Mouse (Mus musculus) stomach, postnatal 0 days (tissue): ENCODE results near the gene Misp. TPM values are rescaled to one million over a fixed set of nuclear protein-coding genes. Genes with fewer than 3 reads are reported as not detected.

Source experiments
- ATAC-seq: fragments of 200-750 bp; cut with Nextera tagmentation; 2 replicates; pipeline ENCODE4 v1.8.0; 2017; ENCODE audit not compliant: low FRiP score, low TSS enrichment
- DNase-seq: peaks from one replicate; pipeline ENCODE4 v3.0.0-alpha.2; 2016; ENCODE audit warnings: low spot score
- H3K27ac ChIP-seq: fragments of 300-500 bp; sonication (generic); replicated peaks from 2 replicates; pipeline ENCODE4 v1.5.1; 2014; ENCODE audit warnings: mild to moderate bottlenecking, control low read depth
- H3K27me3 ChIP-seq: fragments of 300-500 bp; sonication (generic); 2 replicates; pipeline ENCODE4 v1.6.1; 2014; ENCODE audit warnings: low read length; ENCODE audit not compliant: control insufficient read depth, insufficient read depth
- H3K36me3 ChIP-seq: fragments of 300-500 bp; sonication (generic); 2 replicates; pipeline ENCODE4 v1.6.1; 2014; ENCODE audit warnings: low read length, mixed read lengths; ENCODE audit not compliant: control insufficient read depth, insufficient read depth
- H3K4me1 ChIP-seq: fragments of 300-500 bp; sonication (generic); replicated peaks from 2 replicates; pipeline ENCODE4 v1.6.1; 2014; ENCODE audit warnings: antibody characterized with exemption; ENCODE audit not compliant: control insufficient read depth, insufficient read depth
- H3K4me2 ChIP-seq: fragments of 300-500 bp; sonication (generic); replicated peaks from 2 replicates; pipeline ENCODE4 v1.6.1; 2014; ENCODE audit warnings: low read depth, mild to moderate bottlenecking, control low read depth, moderate library complexity
- H3K4me3 ChIP-seq: fragments of 300-500 bp; sonication (generic); 2 replicates; pipeline ENCODE4 v1.5.1; 2014; ENCODE audit warnings: low read depth, low read length, control low read depth
- H3K9ac ChIP-seq: fragments of 300-500 bp; sonication (generic); 2 replicates; pipeline ENCODE4 v1.6.1; 2014; ENCODE audit warnings: mild to moderate bottlenecking, low read length, control low read depth, mixed read lengths
- H3K9me3 ChIP-seq: fragments of 300-500 bp; sonication (generic); 2 replicates; pipeline ENCODE4 v1.6.1; 2016; ENCODE audit warnings: low read length; ENCODE audit not compliant: control insufficient read depth
- CTCF ChIP-seq: IDR thresholded peaks from 2 replicates; pipeline ENCODE4 v1.5.1; 2016; ENCODE audit warnings: antibody characterized with exemption, low read depth, mild to moderate bottlenecking, moderate library complexity
- EP300 ChIP-seq: optimal IDR thresholded peaks from 2 replicates; pipeline ENCODE3; 2016; ENCODE audit warnings: antibody characterized with exemption
- WGBS: fragments of 180-500 bp; shearing (Covaris S2); extraction: QIAGEN DNeasy Blood & Tissue Kit; methylation state at CpG from one replicate; pipeline ENCODE4 v1.1.7; 2014; 5-methylcytosine and 5-hydroxymethylcytosine counted together
- polyA plus RNA-seq: library from polyadenylated mRNA; unstranded; fragments of >200 nt; fragmentation: Nextera tagmentation; extraction: Ambion mirVana; gene quantifications from 2 replicates; pipeline ENCODE4 v1.2.1, GENCODE M21; 2015

The Misp gene
- polyA plus RNA-seq, 1 experiment from 2014 or later = 58.0 TPM

GRCm38 (mm10) chr10:79853392-79853791, 32.6 kb downstream of the Misp start:
- H3K36me3 ChIP-seq = peaks cover 4% of the 10 kb centered on the region; the same call in 1 of the 2 replicates
- no peak for TF ChIP-seq CTCF
- TF ChIP-seq EP300 = peak; percentile 62
- under 1% methylated on average over 15 of the region's 15 CpGs for WGBS
- no peaks in the 10 kb centered on the region for H3K9me3 ChIP-seq
- H3K27me3 ChIP-seq = no peaks in the 10 kb centered on the region
- peak overlapping the region; percentile 62 for H3K4me2 ChIP-seq
- H3K9ac ChIP-seq = peak overlapping the region; percentile 67
- ATAC-seq (peak; percentile 53), DNase-seq (peak; percentile 97)
- H3K4me3 ChIP-seq = peak overlapping the region; percentile 41
- peaks cover 28% of the 10 kb centered on the region for H3K4me1 ChIP-seq
- peak overlapping the region; percentile 99 for H3K27ac ChIP-seq

- H3K4me1 ChIP-seq = peaks cover 32% of the 10 kb centered on the region
These were observed 33.3 kb downstream of the Misp start, which contains the start of gene Ptbp1 for GRCm38 (mm10) chr10:79853860-79854795. Ptbp1 (plus strand) TSS chr10:79854427.

DNA sequence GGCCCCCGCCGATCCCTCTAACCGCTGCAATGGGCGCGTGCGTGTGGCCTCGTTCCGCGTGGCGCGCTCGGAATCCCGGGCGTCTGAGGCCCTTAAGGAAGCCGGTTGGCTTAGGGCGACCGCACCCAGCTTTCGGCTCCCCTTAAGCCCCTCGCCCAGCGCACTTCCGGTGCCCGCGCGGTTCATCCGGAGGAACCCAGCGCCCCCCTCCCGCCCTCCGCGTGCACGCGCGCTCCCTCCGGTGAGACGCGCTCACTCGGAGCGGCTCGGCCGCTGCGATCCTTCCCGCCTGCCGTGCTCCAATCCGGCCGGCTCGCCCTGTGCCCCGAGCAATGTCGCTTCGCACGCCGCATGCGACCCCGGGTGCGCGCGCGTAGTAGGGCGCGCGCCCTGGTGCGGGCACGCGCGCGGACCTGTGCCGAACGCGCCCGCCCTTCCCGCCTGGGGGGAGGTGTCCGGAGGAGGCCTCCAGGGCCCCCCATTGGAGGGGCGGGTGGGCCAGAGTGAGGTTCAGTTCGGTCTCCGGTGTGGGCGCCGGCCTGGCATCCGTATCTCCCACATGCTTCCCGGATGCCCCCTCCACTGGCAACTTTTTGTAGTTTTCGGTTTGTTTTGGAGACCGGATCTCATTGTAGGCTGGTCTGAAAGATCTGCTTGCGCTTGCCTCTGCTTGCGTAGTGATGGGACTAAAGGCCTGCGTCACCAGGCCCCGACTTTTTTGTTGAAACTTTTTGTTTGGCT, 34.2 kb downstream of the Misp start:
- H3K36me3 ChIP-seq = peaks cover 13% of the 10 kb centered on the region

More at GRCm38 (mm10) chr10:79853860-79854795, 33.3 kb downstream of the Misp start, which contains the start of gene Ptbp1:
- no peak for TF ChIP-seq CTCF
- TF ChIP-seq EP300 = no peak
- no peaks in the 10 kb centered on the region for H3K9me3 ChIP-seq
- WGBS = under 1% methylated on average over 75 of the region's 75 CpGs
- H3K9ac ChIP-seq = peak within 1 kb of the TSS; percentile 99
- ATAC-seq (peak; percentile 90), DNase-seq (peak; percentile 100)
- H3K4me3 ChIP-seq = peak within 1 kb of the TSS; percentile 94
- peak within 1 kb of the TSS; percentile 92 for H3K4me2 ChIP-seq
- H3K27me3 ChIP-seq = no peaks in the 10 kb centered on the region
- peaks cover 5% of the 10 kb centered on the region for H3K36me3 ChIP-seq
- peak within 1 kb of the TSS; percentile 100 for H3K27ac ChIP-seq

DNA sequence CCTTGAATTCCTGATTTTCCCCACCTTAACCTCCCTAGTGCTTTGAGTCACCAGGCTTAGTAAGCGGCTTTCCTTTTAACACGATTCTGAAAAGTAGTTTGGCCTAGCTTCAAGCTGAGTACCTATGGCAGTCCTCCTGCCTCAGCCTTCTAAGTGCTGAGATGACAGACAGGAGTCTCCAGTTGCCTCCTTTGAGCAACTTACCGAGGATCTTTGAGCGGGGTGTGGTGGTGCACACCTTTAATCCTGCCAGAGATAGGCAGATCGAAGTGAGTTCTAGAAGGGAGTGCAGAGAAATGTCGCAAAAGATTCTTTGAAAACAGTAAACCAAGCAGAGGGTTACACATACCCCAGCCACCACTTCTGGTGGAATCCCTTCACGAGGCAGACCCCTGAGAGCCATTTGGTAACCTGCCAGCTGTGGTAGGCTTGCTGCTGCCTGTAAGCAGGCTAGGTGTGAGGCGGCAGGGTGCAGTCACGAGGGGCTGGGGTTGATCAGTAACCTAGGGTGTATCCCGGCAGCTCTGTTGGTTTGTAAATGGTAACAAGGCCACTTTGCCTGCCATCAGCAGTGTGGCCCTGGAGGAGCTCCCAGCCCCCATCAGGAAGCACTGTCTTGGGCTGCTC, 34.9 kb downstream of the Misp start:
- TF ChIP-seq EP300 (no peak), CTCF (no peak)
- peak; percentile 88 for DNase-seq
- under 1% methylated on average over 10 of the region's 10 CpGs for WGBS
- ATAC-seq = peak; percentile 18; the same call in 1 of the 2 replicates
- Histone ChIP-seq H3K4me1 (peaks cover 32% of the 10 kb centered on the region), H3K27me3 (no peaks in the 10 kb centered on the region), H3K36me3 (peaks cover 20% of the 10 kb centered on the region), H3K4me2 (peak overlapping the region; percentile 92), H3K27ac (peak overlapping the region; percentile 100), H3K9me3 (no peaks in the 10 kb centered on the region), H3K4me3 (peak overlapping the region; percentile 94), H3K9ac (peak overlapping the region; percentile 99)

More for the DNA sequence above, 34.2 kb downstream of the Misp start:
- DNase-seq = peak; percentile 72
- H3K9me3 ChIP-seq = no peaks in the 10 kb centered on the region
- ATAC-seq = peak; percentile 4
- peak overlapping the region; percentile 94 for H3K4me3 ChIP-seq
- H3K4me1 ChIP-seq = peaks cover 32% of the 10 kb centered on the region
- TF ChIP-seq CTCF (peak; percentile 27; the same call in 1 of the 2 replicates), EP300 (no peak)
- peak overlapping the region; percentile 99 for H3K9ac ChIP-seq
- H3K27ac ChIP-seq = peak overlapping the region; percentile 100
- WGBS = under 1% methylated on average over 74 of the region's 83 CpGs
- H3K27me3 ChIP-seq = no peaks in the 10 kb centered on the region
- H3K4me2 ChIP-seq = peak overlapping the region; percentile 92

- TF ChIP-seq EP300 (no peak), CTCF (no peak)
- H3K9me3 ChIP-seq = no peaks in the 10 kb centered on the region
- peaks cover 26% of the 10 kb centered on the region for H3K36me3 ChIP-seq
- peak overlapping the region; percentile 99 for H3K9ac ChIP-seq
- H3K27ac ChIP-seq = peak overlapping the region; percentile 100
- H3K4me1 ChIP-seq = peaks cover 32% of the 10 kb centered on the region
- no peak for ATAC-seq
- peak overlapping the region; percentile 92 for H3K4me2 ChIP-seq
- 8% methylated on average over 6 of the region's 6 CpGs for WGBS
- no peak for DNase-seq
- no peaks in the 10 kb centered on the region for H3K27me3 ChIP-seq
- H3K4me3 ChIP-seq = peak overlapping the region; percentile 94
These were observed 35.5 kb downstream of the Misp start for GRCm38 (mm10) chr10:79856280-79856679.
